Mouse (Mus musculus): ENCODE measurements around the gene Ccdc97.

GRCm38 (mm10) chr7:25703793-25704494 is 14.9 kb downstream of the Ccdc97 start:
- TF ChIP-seq CTCF (IDR thresholded peaks at IDR 0.05; ENCODE audit: low read depth, low read length) (no peak), POLR2A (IDR thresholded peaks at IDR 0.05; ENCODE audit: extremely low read depth, insufficient read depth, low read length) (no peak)

Data from liver, adult 2 months (tissue).